Mouse (Mus musculus) right cerebral cortex, postnatal 25 days (tissue): ENCODE measurements at regions not wholly inside any gene's neighbourhood (a gene's known extent, or its start where the extent isn't known, plus 50 kb on each side); places are given as distances from the start of the nearest gene placed in this dataset.
A peak's percentile ranks its signal among the peaks of the same experiment; 100 is the strongest.

Source experiments
- DNase-seq: peaks from one replicate; pipeline ENCODE4 v3.0.0; 2022

- no peak for DNase-seq
Measured at GRCm38 (mm10) chr13:83731481-83732006, 227.7 kb downstream of the Mef2c start.

- peak; percentile 69 for DNase-seq
Measured at GRCm38 (mm10) chr13:83732283-83733121, 228.7 kb downstream of the Mef2c start.

GRCm38 (mm10) chr13:83733231-83733990 lies 229.6 kb downstream of the Mef2c start:
- peak; percentile 56 for DNase-seq

- no peak for DNase-seq
Measured at GRCm38 (mm10) chr13:83733991-83734610, 230.3 kb downstream of the Mef2c start.

GRCm38 (mm10) chr13:83734656-83735055 lies 230.8 kb downstream of the Mef2c start:
- no peak for DNase-seq

- no peak for DNase-seq
Measured at GRCm38 (mm10) chr13:83735101-83735500, 231.3 kb downstream of the Mef2c start.

GRCm38 (mm10) chr13:83735631-83736475 lies 232.0 kb downstream of the Mef2c start:
- no peak for DNase-seq

GRCm38 (mm10) chr13:83737031-83737825 lies 233.4 kb downstream of the Mef2c start:
- no peak for DNase-seq

- DNase-seq = no peak
Measured at GRCm38 (mm10) chr13:83737826-83738527, 234.1 kb downstream of the Mef2c start.

- no peak for DNase-seq
Measured at GRCm38 (mm10) chr13:83738528-83738981, 234.7 kb downstream of the Mef2c start.

GRCm38 (mm10) chr13:83739131-83739530 lies 235.3 kb downstream of the Mef2c start:
- DNase-seq = no peak

- DNase-seq = peak; percentile 87
Measured at GRCm38 (mm10) chr13:83739541-83740061, 235.8 kb downstream of the Mef2c start.

GRCm38 (mm10) chr13:83740101-83740500 lies 236.3 kb downstream of the Mef2c start:
- DNase-seq = no peak

GRCm38 (mm10) chr13:83740771-83741170 lies 236.9 kb downstream of the Mef2c start:
- DNase-seq = no peak

GRCm38 (mm10) chr13:83741591-83742021 lies 237.8 kb downstream of the Mef2c start:
- DNase-seq = no peak

- DNase-seq = no peak
Measured at GRCm38 (mm10) chr13:83742102-83742501, 238.3 kb downstream of the Mef2c start.

GRCm38 (mm10) chr13:83742546-83742945 lies 238.7 kb downstream of the Mef2c start:
- no peak for DNase-seq

GRCm38 (mm10) chr13:83743381-83743780 lies 239.5 kb downstream of the Mef2c start:
- no peak for DNase-seq

GRCm38 (mm10) chr13:83744110-83744752 lies 240.4 kb downstream of the Mef2c start:
- DNase-seq = no peak
